In genomic region chr11:45008760-45009159, GRCm38 (mm10) we compare ENCODE assay signal across 10 mouse cellular contexts.
DNase-seq lines count a peak whose midpoint lies in the region; ATAC-seq lines count a peak whose summit lies in the region.
"Had no signal": no experiment of that assay in that cellular context is flagged by ENCODE, and none has a peak within 500 bp of the region (broad histone marks: within the 10 kb centered on the region; RNA-seq: fewer than 3 reads in every experiment).

No protein-coding gene starts in this region.

- no peak overlapping the region for H3K27ac ChIP-seq in heart, embryonic 10.5 days
- H3K27ac ChIP-seq in midbrain, embryonic 13.5 days = no peak overlapping the region
- H3K27ac ChIP-seq in midbrain, embryonic 15.5 days = no peak overlapping the region
- H3K27ac ChIP-seq: embryonic facial prominence, embryonic 13.5 days; embryonic facial prominence, embryonic 15.5 days had no signal

- 0 out of 2 replicates have a peak, but pooled peaks cover 2% of the 10 kb centered on the region for H3K4me1 ChIP-seq in heart, embryonic 10.5 days
- peaks cover 9% of the 10 kb centered on the region for H3K4me1 ChIP-seq in midbrain, embryonic 13.5 days (replicated peaks)
- H3K4me1 ChIP-seq in midbrain, embryonic 15.5 days = peaks cover 7% of the 10 kb centered on the region

- WGBS in heart, embryonic 10.5 days = 79% methylated on average over 5 of the region's 5 CpGs
- WGBS in midbrain, embryonic 13.5 days = 91% methylated on average over 5 of the region's 5 CpGs
- 92% methylated on average over 5 of the region's 5 CpGs for WGBS in midbrain, embryonic 15.5 days

- DNase-seq in heart, adult 11 months = peak; percentile 91
- DNase-seq in heart, embryonic 10.5 days (ENCODE audit: low spot score) = no peak
- no peak for DNase-seq in embryo, embryonic 10.5 days (ENCODE audit: low spot score)

- no peak overlapping the region for H3K4me2 ChIP-seq in midbrain, embryonic 13.5 days (replicated peaks)
- H3K4me2 ChIP-seq in midbrain, embryonic 15.5 days = no peak overlapping the region

- 0 out of 2 replicates have a peak, but pooled peaks have one; percentile 37 for ATAC-seq in midbrain, embryonic 13.5 days
- no peak for ATAC-seq in midbrain, embryonic 15.5 days (replicated peaks)

- H3K4me3 ChIP-seq in heart, embryonic 10.5 days = no peak overlapping the region
- no peak overlapping the region for H3K4me3 ChIP-seq in midbrain, embryonic 13.5 days (replicated peaks)
- no peak overlapping the region for H3K4me3 ChIP-seq in midbrain, embryonic 15.5 days
- H3K4me3 ChIP-seq: erythroblast, embryonic 14.5 days had no signal

- no peaks in the 10 kb centered on the region for H3K27me3 ChIP-seq in heart, embryonic 10.5 days (ENCODE audit: insufficient read depth, poor library complexity, severe bottlenecking)
- no peaks in the 10 kb centered on the region for H3K27me3 ChIP-seq in midbrain, embryonic 13.5 days
- no peaks in the 10 kb centered on the region for H3K27me3 ChIP-seq in midbrain, embryonic 15.5 days (replicated peaks)
- H3K27me3 ChIP-seq: embryonic facial prominence, embryonic 15.5 days; Patski had no signal

- H3K36me3 ChIP-seq in heart, embryonic 10.5 days = no peaks in the 10 kb centered on the region
- no peaks in the 10 kb centered on the region for H3K36me3 ChIP-seq in midbrain, embryonic 13.5 days
- H3K36me3 ChIP-seq in midbrain, embryonic 15.5 days (replicated peaks) = no peaks in the 10 kb centered on the region
- H3K36me3 ChIP-seq: embryonic facial prominence, embryonic 13.5 days; embryonic facial prominence, embryonic 15.5 days; G1E had no signal

- H3K9me3 ChIP-seq in heart, embryonic 10.5 days = no peaks in the 10 kb centered on the region
- H3K9me3 ChIP-seq in midbrain, embryonic 13.5 days = no peaks in the 10 kb centered on the region
- no peaks in the 10 kb centered on the region for H3K9me3 ChIP-seq in midbrain, embryonic 15.5 days
- H3K9me3 ChIP-seq: embryonic facial prominence, embryonic 13.5 days; embryonic facial prominence, embryonic 15.5 days; G1E had no signal

- no peak overlapping the region for H3K9ac ChIP-seq in midbrain, embryonic 13.5 days (replicated peaks)
- no peak overlapping the region for H3K9ac ChIP-seq in midbrain, embryonic 15.5 days
- H3K9ac ChIP-seq: embryonic facial prominence, embryonic 13.5 days; embryonic facial prominence, embryonic 15.5 days had no signal
